Mouse (Mus musculus) heart, adult 11 months (tissue): Measurements from ENCODE around the gene Chst1.
A peak's percentile ranks its signal among the peaks of the same experiment; 100 is the strongest.

Experiments
- DNase-seq: peaks from one replicate; pipeline ENCODE4 v3.0.0; 2022

Chst1 gene

DNA sequence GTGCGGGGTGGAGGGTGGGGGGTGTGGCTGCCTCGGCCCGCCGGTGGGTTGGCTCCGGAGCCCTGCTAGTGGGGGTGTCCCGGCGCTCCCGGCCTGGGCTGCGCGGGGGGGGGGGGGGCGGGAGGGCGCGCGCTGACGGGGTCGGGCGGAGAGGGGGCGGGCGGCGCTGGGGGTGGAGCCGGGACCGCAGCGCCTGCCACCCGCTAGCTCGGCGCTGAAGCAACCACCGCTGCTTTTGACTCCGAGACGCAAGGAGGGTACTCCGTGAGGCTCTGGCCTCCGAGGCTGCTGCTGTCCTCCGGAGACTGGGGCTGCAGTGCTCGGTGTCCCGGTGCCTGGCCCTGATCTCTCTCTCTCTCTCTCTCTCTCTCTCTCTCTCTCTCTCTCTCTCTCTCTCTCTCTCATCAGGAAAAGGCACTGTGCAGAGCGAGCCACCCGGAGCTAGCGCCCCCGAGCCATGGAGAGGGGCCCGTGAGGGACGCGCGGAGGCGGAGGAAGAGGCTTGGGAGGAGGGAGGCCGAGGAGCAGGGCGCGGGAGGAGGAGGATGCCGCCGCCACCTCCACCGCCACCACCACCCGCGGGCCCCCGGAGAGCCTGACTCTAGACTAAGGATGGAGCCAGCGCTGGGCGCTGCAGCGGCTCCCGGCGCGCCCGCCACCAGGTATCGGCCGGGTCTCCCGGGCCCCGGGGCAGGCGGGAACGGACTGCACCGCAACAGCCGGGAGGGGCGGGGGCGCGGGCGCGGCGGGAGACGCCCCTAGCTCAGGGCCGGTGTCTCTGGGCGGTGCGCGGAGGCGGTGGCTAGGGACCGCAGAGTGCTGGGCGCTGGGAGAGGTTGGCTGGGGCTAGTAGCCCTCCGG lies at the start of gene Chst1:
TSS of gene Chst1 (plus strand) at position 221 of the 861 bp plus-strand sequence.
- DNase-seq = peak; percentile 95

DNA sequence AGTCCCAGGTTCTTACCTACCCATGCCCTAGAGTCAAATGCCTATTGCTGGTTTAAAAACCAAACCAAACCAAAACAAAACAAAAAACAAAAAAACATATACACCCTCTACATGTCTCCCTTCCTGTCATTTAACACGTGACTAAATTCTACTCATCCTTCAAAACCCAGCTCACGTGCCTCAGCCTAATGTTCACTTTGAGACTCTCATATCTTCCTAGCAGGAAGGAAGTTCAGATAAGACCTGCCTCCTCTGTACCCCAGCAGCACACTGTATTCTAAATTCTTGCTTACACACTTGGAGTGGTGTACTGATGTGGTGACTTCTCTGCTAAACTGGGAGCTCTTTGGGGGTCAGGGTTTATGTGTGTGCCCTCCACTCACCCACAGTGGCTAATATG lies 49.5 kb upstream of the Chst1 start:
- no peak for DNase-seq

DNA sequence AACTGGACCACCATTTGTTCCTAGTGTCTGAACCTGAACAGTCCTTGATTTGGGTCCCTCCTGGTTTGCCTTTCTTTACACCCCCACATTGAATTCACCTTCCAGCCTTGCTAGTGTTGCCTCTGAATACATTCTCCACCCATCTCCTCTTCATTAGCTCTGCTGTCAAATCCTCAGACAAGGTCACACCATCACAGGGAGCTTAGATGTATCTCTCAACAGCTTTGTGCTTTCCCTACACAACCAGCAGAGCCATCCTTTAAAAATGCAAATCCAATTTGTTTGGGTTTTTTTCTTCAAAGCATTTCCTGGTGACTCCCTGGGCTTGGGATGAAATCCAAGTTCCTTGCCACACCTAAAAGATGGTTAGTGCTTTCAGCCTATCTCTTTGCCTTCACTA lies 45.0 kb upstream of the Chst1 start:
- DNase-seq = peak; percentile 31

DNA sequence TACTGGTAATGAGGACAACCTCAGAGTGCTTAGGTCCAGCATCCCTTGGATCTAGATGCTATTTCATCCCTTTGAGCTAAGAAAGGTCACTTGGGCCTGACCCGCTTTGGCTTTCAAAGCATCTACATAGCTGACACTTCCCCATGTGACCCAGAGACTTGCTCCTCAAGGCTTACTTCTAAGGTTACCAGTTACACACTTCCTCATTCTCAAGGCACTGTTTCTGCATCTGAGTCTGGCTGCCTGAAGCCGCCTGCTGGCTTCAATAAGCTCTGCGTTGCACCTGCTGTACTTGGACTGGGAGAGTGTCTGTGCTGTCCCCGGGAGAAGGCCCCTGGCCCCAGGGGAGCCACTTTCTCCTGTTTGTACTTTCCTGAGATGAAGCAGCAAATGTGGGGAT lies 36.6 kb upstream of the Chst1 start:
- DNase-seq = no peak

DNA sequence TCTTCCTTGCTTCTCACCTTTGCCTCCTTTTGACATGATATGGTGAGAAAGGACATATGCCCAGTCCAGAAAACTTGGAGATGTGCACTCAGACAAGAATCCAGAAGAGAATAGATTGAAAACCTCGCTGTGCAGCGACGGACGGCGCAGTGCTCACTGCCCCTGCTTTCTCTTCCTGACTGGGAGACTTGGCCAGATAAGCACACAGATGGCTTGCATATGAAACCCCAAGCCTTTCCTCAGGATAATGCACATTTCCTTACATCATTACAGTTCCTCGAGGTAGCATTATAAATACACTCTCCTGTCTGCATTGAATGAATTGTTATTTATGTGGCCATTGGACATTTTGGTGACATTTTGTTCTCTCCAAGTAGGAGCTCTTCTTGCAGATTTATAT lies 28.9 kb upstream of the Chst1 start:
- DNase-seq = peak; percentile 83

DNA sequence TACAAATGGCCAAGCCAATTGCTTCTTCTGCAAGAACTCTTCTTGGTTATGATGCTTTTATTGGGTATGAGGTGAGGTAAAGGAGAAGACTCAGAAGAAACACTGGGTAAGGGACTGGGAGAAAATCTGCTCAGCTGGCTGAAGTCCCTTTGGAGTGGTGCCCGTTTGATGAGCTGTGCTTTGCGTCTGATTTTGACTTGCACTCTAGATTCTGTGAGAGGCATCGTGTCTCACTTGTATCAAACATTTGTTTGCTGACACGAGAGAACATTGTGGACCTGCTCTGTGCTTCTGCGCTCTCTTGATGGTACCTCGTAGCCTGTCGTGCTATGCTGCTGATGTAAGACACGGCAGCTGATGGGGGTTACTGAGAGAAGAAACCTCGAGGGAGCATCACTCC lies 21.7 kb upstream of the Chst1 start:
- no peak for DNase-seq

DNA sequence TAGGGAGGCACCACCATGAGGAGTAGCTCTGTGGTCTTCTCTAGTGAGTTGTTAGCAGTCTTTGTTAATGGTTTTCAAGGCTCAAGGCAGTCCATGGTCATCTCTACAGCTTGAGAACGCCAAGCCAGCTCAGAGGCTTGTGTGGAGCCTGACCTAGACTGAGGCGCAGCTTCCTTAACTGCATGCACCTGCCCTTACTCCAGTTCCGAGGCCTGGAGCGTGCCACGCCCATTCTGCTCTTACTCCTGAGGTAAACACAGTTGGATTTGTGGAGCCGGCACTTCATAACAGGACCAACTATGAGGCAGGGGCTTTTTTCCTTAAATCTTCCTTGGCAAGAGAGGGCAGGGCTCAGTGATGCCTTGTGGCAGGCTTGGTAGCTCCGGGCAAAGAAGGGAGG lies 18.2 kb upstream of the Chst1 start:
- no peak for DNase-seq

DNA sequence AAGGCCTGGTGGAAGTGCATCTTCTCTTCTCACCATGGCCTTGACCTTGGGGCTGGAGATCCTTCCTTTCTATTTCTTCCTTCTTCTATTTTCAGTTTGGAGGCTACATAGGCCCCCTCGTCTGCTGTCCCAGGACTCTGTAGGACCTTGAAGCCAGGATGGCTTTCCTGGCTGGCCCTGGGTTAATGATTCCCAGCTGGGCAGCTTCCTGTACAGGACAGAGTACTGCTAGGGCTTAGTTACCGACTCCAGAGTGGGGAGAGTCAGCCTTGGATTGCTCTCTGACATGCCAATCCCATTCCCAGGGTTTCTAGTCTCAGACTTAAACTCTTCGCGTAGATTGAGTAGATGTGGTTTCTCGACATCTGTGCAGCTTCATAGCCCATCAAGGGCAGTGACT lies 16.9 kb upstream of the Chst1 start:
- DNase-seq = no peak

DNA sequence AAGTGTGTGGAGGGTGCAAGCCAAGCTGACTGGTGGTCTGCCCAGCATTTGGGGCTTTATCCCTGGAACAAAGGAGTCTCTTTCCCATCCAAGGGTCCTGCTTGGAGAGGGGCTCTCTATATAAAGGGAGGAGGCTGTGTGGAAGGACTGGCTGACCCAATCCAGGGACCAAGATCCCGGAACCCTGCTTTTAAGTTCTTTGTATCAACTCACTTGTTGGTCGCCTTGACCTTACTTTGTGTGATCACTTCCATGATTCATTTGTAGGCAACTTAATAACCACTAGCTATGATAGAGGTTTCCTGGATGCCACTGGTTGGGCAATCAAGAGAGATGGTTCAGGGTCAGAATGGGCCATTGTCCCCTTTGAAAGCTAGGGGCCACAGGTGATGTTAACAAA lies 11.7 kb upstream of the Chst1 start:
- DNase-seq = no peak

DNA sequence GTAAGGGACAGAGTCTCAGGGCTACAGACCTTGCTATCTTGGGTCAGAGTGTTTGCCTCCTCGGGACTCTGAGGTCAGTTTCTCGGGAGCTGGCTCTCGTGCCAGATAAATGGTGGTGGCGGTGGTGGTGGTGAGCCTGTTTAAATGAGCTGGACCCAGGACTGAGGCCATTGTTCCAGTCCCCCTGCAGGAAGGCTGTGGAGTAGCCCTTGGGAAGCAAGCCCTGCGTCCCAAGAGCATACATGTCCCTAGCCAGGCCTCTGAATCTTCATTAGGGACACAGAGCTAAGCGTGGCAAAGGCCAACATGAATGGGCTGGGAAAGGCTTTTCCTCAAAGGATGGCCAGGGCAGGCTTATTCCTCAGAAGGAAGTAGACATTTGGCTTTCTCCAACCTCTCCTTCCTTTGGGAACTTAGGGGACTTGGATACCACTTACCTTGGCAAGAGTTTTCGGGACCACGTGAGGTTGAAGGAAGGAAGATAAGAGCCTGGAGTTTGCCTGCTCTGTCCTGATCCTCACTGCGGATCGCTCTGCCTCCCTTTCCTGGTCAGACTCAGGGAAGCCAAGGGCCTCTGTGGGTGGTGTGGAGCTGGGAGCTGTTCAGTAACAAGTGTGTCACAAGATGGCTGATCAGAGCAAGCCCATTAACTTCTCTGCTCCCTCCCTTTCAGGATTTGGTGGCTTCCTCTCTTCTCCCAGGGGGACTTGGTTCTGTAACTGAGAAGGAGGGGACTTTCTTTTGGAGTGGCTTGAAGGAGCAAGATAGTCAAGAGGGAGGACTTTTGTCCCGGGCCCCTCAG lies 4.4 kb upstream of the Chst1 start:
- peak; percentile 96 for DNase-seq

DNA sequence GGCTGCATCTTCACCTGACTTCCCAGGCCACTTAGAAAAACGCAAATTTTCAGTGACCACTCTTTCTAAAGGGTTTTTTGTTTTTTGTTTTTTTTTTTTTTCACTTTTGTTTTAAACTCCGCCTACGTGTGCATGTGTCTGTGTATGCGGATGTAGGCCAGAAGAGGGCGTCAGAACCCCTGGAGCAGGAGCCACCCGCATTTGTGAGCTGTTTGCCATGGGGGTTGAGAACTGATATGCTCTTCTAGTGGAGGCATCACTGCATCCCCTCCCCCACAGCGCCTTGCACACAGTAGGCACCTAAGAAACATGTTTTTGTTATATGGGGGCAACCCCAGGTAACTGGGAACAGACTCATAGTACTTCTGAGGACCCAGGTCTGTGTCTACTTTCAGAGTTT lies 2.2 kb upstream of the Chst1 start:
- DNase-seq = no peak

DNA sequence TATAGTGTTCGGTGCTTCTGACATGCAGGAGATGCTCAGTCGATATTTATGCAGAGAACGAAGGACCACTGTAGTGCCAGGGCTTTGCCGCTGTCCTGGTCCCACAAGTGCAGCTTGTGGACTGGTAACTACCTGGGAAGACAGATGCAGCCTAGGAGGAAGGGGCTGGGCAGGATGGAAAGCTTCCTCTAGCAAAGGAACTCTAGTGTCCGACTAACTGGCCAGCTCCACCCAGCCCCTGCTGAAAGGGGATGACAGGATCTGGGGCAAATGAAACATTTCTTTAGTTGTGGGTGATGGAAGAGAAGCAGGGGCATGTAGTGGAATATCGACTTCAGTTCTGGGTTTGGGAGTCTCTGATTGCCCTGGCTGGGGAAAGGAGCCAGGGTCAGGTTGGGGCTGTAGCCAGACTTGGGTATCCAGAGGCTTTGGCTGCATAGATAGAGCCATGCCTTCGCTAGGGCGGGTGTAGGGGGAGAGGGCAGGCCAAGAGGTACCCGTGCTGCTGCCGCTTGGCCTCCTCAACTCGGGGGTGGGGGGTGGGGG lies 493 bp upstream of the Chst1 start:
- DNase-seq = peak; percentile 91

DNA sequence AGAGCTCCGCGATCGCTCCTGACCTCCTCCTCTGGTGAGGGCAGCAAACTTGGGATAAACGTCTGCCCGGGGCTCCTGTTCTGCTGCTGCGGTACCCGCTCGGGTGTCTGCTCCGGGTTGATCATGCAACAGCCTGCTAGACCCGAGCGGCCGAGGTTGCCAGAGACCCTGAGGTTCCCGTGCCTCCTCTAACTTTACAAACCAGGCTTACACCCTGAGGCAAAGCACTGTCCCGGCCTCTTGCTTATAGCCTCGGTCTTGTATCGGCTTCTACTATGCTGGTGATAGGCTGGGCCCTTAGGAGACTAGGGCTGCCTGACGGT lies 802 bp downstream of the Chst1 start:
- no peak for DNase-seq

DNA sequence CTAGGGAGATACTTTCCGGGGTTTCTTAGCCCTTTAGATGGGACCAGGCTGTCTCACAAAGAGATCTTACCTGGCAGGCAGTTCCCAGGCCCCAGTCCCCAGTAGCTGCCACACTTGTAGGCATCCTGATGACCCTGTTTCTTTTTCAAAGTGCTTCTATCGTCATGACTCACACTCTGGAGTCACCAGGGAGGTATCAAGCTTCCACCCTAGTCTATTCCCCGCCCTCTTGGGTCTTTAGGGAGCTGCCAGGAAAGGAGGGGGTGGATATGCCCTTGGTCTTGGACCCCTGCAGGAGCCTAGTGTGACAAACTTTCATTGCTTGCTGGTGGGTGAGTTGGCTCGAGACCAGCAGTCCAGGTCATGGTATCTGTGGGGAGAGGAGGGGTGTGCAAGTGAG lies 1.7 kb downstream of the Chst1 start:
- DNase-seq = no peak

DNA sequence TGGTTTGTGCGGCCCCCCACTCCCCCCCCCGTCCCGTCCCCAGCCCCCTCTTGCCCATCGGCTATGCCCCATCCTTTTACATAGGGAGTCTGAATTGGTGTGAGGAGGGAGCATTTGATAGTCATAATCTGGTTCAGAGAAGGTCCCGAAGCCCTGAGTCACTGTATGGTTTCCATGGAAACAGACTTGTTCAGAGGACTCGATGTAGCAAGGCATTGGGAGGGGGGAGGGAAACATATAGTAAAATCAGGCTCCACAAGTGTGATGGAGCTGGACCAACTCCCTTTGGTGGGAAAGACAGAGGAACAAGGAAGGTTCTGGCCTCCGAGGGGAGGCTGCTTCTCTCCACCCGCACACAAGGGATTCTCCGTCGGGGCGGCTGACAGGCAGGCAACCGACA lies 2.6 kb downstream of the Chst1 start:
- no peak for DNase-seq

DNA sequence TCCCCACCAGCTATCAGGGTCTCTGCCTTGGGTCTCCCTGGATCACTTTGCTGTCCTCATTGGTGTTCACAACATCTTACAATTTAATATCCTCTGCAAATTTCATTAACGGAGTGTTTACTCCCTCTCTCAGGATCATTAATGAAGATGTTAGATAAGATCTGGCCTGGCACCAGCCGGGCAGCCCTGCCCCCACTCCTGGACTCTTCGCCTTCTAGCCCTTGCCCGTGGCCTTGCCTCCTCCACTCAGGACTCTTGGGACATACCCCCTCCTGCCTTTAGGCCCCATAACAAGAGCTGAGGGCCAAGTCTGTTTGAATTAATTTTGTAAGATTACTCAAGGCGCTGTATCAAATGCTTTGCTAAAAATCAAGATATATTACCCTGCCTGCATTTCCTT lies 4.1 kb downstream of the Chst1 start:
- DNase-seq = no peak

DNA sequence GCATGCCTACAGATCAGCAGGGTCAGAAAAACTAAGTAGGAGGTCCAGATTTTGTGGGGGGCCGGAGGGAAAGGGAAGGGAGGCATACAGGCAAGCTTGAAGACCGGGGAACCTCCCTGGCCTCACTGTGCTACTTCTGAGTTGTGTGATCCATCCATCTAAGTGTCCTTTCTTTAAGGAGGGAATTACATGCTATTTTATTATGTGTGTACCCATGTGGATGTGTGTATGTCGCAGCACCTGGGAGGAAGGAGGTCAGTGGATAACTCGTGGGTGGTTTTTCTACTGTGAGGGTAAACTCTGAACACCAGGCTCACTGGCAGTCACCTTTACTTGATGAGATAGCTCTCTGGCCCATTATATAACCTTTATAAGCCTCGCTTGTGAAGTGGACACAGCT lies 5.1 kb downstream of the Chst1 start:
- DNase-seq = peak; percentile 79

DNA sequence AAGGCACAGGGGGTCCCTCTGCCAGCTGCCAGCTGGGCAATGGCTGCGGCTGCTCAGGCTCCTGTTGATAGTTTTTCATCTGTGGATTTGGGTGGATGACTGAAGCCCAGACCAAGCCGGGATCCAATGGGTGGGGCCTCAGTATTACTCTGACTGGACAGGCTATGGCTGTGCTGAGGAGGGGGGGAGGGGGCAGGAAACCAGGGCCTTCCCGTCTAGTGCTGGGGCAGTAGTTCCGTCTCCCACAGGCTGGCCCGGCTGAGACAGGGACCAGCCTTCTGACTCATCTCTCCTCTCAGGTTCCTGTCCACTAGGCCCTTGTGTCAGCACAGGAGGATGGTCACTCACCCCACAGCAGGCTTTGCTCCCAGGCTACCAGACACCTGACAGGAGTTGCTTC lies 6.5 kb downstream of the Chst1 start:
- peak; percentile 97 for DNase-seq

DNA sequence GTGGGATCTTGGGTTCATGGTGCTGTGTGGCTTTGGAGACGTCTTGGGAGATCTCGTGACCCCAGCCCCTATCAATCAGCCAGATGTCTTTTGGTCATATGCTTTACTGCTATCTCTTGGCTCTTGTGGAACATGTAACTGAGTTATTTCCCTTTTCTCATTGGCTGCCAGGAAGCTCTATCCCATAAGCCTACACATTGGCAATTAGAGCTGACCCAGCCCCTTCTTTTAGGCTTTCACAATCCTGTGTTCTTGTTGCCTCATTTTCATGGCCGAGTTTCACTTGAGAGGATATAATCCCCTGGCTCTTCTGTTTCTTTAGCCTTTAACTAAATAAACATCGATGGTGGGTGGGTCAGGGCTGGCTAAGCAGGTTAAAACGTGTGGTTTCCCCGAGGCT lies 7.6 kb downstream of the Chst1 start:
- no peak for DNase-seq

DNA sequence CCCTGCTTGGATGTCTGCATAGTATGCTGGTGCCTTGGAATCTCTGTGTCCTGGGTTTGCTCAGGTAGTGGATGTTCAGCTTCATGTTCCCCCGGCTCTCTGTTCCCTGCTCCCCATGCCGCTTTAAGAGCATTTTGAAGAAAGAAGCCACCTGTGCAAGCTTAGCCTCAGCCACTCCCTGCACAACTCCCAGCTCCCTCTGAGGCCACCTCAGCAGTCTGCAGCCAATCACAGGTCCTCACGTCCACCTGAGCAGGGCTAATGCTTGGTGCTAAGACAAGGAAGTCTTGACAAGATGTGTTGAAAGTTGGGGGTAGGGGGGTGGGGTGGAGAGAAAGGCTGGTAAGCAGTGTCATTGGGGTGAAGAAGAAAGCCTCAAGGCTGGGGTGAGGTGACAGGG lies 8.1 kb downstream of the Chst1 start:
- peak; percentile 87 for DNase-seq

DNA sequence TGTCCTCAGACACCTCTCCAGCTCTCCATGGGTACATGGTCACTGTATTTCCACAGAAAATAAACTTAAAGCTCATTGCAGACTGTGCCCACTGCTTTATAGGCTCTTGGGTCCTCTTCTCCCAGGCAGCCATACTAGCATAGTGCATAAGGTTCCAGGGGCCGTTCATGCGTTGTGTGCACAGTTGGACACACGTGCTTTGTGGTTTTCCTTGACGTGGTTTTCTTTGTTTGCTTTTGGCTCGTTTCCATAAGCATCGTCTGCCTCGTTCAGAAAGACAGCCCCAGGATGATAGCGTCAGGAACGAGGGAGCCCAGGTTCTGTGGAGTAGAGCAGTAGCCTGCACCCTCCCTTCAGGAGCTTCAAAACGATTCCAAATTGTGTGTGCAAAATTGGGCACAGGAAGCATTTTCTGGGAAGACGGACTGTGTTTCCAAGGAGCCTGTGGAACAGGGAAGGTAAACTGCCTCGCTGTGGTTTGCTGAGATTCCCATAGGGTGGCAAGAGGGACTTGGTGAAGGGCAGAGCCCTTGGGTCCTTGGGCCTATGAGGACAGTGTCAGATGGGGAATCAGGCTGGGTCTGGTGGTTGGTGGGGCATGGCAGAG lies 8.6 kb downstream of the Chst1 start:
- no peak for DNase-seq

DNA sequence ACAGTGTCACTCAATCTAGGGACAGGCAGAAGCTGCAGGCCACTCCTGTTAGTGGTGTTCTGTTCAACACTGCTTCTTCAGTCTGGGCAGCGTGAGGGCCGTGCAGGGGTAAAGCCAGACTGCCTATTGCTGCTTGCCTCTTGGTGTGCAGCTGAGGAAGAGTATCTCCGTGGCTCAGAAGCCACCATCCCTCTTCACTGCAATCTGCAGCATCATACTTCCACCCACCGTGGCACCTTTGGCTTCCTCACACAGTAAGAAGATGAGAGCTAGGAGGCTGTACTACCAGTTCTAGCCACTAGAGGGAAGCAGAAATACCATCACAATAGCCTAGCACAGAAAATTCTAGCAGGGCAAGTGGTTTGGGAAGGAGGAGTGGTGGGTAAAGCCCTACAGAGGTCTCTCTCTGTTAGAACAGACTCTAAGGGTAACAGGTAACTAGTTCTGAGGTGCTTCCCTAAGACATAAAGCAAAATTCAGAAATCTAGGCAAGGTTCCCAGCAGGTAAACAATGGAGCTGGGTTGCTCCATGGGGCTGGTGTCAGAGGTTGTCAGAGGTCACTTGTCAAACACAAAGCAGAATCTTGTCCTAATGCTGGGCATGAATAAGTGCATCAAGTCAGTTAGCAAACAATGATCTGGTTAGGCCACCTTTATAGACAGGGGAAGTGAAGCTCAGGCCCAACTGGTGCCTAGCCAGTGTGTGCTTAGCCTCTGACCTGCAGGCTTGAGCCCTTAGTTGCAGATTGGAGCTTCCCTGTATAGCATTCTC lies 9.5 kb downstream of the Chst1 start:
- peak; percentile 89 for DNase-seq
